Mouse (Mus musculus): Measurements from ENCODE around the gene Rpl35a. TPM values are rescaled to one million over a fixed set of nuclear protein-coding genes. Genes with fewer than 3 reads are reported as not detected.
"Not testable (repeated sequence)": the region's sequence is repeated elsewhere in the genome, so short reads cannot be mapped to it uniquely, and the experiment has no call there.

Gene Rpl35a
- polyA plus RNA-seq, 1 experiment from 2014 or later: 931 TPM

DNA sequence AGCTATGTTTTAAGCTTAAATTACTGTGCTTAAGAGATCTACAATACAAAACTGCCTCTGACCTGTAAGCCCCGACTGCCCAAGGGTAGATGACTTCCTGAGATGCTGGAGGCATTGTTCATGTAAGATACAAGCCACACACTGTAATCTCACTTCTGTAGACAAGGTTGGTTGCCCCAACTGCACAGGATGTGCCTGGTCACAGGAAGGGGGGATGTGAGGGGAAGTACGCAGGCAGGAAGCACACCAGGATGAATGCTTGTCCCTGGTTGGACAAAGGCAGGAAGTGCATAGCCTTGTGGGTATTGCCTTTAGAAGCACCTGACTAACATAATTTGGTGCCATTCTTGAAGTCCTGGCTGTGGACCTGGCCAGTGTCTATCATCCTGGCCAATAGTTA is 13.0 kb upstream of the Rpl35a start:
- Histone ChIP-seq H3K4me1 (ENCODE audit: control insufficient read depth, insufficient read depth, low read length) (no peaks in the 10 kb centered on the region), H3K27me3 (ENCODE audit: control insufficient read depth, insufficient read depth, low read length) (no peaks in the 10 kb centered on the region), H3K9me3 (replicated peaks; ENCODE audit: control insufficient read depth, low read length) (no peaks in the 10 kb centered on the region), H3K27ac (replicated peaks; ENCODE audit: low read depth, low read length) (no peak overlapping the region), H3K36me3 (replicated peaks; ENCODE audit: control insufficient read depth, insufficient read depth, low read depth, low read length) (no peaks in the 10 kb centered on the region), H3K4me3 (ENCODE audit: low read depth, low read length) (no peak overlapping the region), H3K4me2 (ENCODE audit: low read depth, low read length) (no peak overlapping the region), H3K9ac (replicated peaks; ENCODE audit: low read length) (no peak overlapping the region)
- DNase-seq (ENCODE audit: low spot score) (no peak), ATAC-seq (replicated peaks; ENCODE audit: insufficient number of reproducible peaks, low FRiP score, low TSS enrichment, low read depth) (no peak)
- 70% methylated on average over 2 of the region's 2 CpGs for WGBS

DNA sequence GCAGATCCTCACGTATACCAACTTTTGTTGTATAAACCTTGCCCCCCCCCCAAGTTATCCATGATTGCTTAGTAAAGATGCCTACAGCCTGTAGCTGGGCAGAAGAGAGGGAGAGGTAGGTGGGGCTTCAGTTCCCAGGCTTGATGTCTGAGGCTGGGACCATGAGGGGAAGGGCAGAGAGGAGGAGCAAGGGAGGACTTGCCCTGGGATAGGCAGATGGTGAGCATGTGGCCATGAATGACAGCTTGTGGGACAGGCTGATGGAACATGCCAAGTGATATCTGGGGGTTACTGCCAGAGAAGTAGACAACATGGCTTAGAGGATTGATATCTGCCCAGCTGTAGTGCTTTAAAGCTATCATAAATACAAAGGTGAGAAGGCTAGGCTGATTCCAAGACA is 8.2 kb upstream of the Rpl35a start:
- Histone ChIP-seq H3K9ac (replicated peaks; ENCODE audit: low read length) (no peak overlapping the region), H3K4me1 (ENCODE audit: control insufficient read depth, insufficient read depth, low read length) (no peaks in the 10 kb centered on the region), H3K4me3 (ENCODE audit: low read depth, low read length) (no peak overlapping the region), H3K27me3 (ENCODE audit: control insufficient read depth, insufficient read depth, low read length) (no peaks in the 10 kb centered on the region), H3K4me2 (ENCODE audit: low read depth, low read length) (no peak overlapping the region), H3K27ac (replicated peaks; ENCODE audit: low read depth, low read length) (no peak overlapping the region), H3K9me3 (replicated peaks; ENCODE audit: control insufficient read depth, low read length) (no peaks in the 10 kb centered on the region), H3K36me3 (replicated peaks; ENCODE audit: control insufficient read depth, insufficient read depth, low read depth, low read length) (no peaks in the 10 kb centered on the region)
- ATAC-seq (replicated peaks; ENCODE audit: insufficient number of reproducible peaks, low FRiP score, low TSS enrichment, low read depth) (no peak), DNase-seq (ENCODE audit: low spot score) (no peak)
- 89% methylated on average over 1 of the region's 1 CpGs for WGBS

DNA sequence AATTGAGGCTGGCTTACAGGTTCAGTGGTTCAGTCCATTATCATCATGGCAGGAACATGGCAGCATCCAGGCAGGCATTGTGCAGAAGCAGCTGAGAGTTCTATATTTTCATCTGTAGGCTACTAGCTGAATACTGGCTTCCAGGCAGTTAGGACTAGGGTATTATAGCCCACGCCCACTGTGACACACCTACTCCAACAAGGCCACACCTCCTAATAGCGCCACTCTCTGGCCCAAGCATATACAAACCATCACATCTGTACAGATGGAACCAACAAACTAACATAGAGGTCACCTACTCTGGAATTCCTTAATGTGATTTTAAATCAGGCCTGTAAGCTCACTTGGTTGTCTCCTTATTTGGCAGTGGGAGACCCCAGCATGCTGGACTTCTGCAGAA is 7.6 kb upstream of the Rpl35a start:
- Histone ChIP-seq H3K4me2 (ENCODE audit: low read depth, low read length) (no peak overlapping the region), H3K4me1 (ENCODE audit: control insufficient read depth, insufficient read depth, low read length) (no peaks in the 10 kb centered on the region), H3K9ac (replicated peaks; ENCODE audit: low read length) (no peak overlapping the region), H3K36me3 (replicated peaks; ENCODE audit: control insufficient read depth, insufficient read depth, low read depth, low read length) (no peaks in the 10 kb centered on the region), H3K27me3 (ENCODE audit: control insufficient read depth, insufficient read depth, low read length) (no peaks in the 10 kb centered on the region), H3K9me3 (replicated peaks; ENCODE audit: control insufficient read depth, low read length) (no peaks in the 10 kb centered on the region), H3K27ac (replicated peaks; ENCODE audit: low read depth, low read length) (no peak overlapping the region), H3K4me3 (ENCODE audit: low read depth, low read length) (no peak overlapping the region)
- DNase-seq (ENCODE audit: low spot score) (no peak), ATAC-seq (replicated peaks; ENCODE audit: insufficient number of reproducible peaks, low FRiP score, low TSS enrichment, low read depth) (no peak)
- WGBS: 73% methylated on average over 2 of the region's 2 CpGs

DNA sequence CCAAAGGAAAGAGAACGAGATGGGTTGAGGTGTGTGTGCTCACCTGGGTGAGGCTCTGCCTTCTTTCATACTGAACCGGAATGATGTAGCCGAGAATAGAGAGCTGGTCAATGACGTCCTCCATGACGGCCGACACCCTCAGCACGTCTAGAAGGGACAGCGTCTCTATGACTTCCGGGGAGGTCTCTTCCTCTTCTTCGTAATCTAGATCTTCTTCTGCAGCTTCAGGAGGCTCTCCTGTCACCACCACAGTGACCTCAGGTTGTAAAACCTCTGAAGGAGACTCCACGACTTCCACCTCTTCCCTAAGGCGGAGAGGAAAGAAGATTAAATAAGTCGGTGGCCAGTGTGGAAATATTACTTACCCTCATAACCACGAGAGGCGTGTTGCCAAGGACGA is 6.4 kb upstream of the Rpl35a start:
- H3K27ac ChIP-seq (replicated peaks; ENCODE audit: low read depth, low read length): no peak overlapping the region
- no peak for ATAC-seq (replicated peaks; ENCODE audit: insufficient number of reproducible peaks, low FRiP score, low TSS enrichment, low read depth)
- no peaks in the 10 kb centered on the region for H3K4me1 ChIP-seq (ENCODE audit: control insufficient read depth, insufficient read depth, low read length)
- no peak overlapping the region for H3K4me3 ChIP-seq (ENCODE audit: low read depth, low read length)
- H3K4me2 ChIP-seq (ENCODE audit: low read depth, low read length): no peak overlapping the region
- H3K9me3 ChIP-seq (replicated peaks; ENCODE audit: control insufficient read depth, low read length): no peaks in the 10 kb centered on the region
- 91% methylated on average over 16 of the region's 16 CpGs for WGBS
- no peak for DNase-seq (ENCODE audit: low spot score)
- H3K9ac ChIP-seq (replicated peaks; ENCODE audit: low read length): no peak overlapping the region
- no peaks in the 10 kb centered on the region for H3K36me3 ChIP-seq (replicated peaks; ENCODE audit: control insufficient read depth, insufficient read depth, low read depth, low read length)
- no peaks in the 10 kb centered on the region for H3K27me3 ChIP-seq (ENCODE audit: control insufficient read depth, insufficient read depth, low read length)

DNA sequence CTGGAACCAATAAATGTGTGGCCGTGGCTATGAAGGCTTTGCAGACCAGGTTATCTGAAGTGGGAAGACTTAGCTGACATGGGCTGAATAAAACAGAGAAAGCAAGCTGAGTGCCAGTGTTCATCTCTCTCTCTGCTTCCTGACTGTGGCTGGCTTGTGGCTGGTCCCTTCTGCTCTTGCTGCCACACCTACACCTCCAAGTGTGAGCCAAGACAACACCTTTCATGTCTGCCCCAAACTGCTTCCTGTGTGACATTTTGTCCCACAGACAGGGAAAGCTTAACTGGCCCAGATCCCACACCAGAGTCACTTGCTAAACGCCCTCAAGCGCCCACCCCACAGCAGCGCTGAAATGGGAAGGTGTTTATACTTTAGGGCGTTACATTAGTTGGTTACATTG is 3.1 kb upstream of the Rpl35a start:
- no peak overlapping the region for H3K27ac ChIP-seq (replicated peaks; ENCODE audit: low read depth, low read length)
- ATAC-seq (replicated peaks; ENCODE audit: insufficient number of reproducible peaks, low FRiP score, low TSS enrichment, low read depth): no peak
- no peak overlapping the region for H3K4me2 ChIP-seq (ENCODE audit: low read depth, low read length)
- no peak overlapping the region for H3K9ac ChIP-seq (replicated peaks; ENCODE audit: low read length)
- WGBS: 67% methylated on average over 5 of the region's 5 CpGs
- H3K27me3 ChIP-seq (ENCODE audit: control insufficient read depth, insufficient read depth, low read length): no peaks in the 10 kb centered on the region
- no peaks in the 10 kb centered on the region; the same call in 1 of the 2 replicates for H3K4me1 ChIP-seq (ENCODE audit: control insufficient read depth, insufficient read depth, low read length)
- no peak overlapping the region for H3K4me3 ChIP-seq (ENCODE audit: low read depth, low read length)
- no peak for DNase-seq (ENCODE audit: low spot score)
- H3K9me3 ChIP-seq (replicated peaks; ENCODE audit: control insufficient read depth, low read length): no peaks in the 10 kb centered on the region
- H3K36me3 ChIP-seq (replicated peaks; ENCODE audit: control insufficient read depth, insufficient read depth, low read depth, low read length): peaks cover 3% of the 10 kb centered on the region

DNA sequence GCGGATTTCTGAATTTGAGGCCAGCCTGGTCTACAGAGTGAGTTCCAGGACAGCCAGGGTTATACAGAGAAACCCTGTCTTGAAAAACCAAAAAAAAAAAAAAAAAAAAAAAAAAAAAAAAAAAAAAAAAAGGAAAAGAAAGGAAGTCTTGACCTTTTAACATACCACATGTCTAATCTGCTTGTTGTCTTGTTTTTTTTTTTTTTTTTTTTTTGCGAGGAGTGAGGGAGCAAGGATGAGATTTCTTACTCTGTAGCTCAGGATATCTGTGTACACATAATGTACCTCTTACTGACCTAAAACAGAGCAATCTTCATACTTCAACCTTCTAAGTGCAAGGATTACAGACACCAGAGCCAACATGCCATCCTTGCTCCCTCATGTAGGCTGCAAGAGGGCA is 1.3 kb upstream of the Rpl35a start:
- not testable (repeated sequence) for H3K4me1 ChIP-seq (ENCODE audit: control insufficient read depth, insufficient read depth, low read length); H3K9ac ChIP-seq (replicated peaks; ENCODE audit: low read length); DNase-seq (ENCODE audit: low spot score); H3K27me3 ChIP-seq (ENCODE audit: control insufficient read depth, insufficient read depth, low read length); H3K36me3 ChIP-seq (replicated peaks; ENCODE audit: control insufficient read depth, insufficient read depth, low read depth, low read length); ATAC-seq (replicated peaks; ENCODE audit: insufficient number of reproducible peaks, low FRiP score, low TSS enrichment, low read depth); H3K9me3 ChIP-seq (replicated peaks; ENCODE audit: control insufficient read depth, low read length); H3K4me3 ChIP-seq (ENCODE audit: low read depth, low read length); H3K27ac ChIP-seq (replicated peaks; ENCODE audit: low read depth, low read length); H3K4me2 ChIP-seq (ENCODE audit: low read depth, low read length)
- 84% methylated on average over 2 of the region's 2 CpGs for WGBS

DNA sequence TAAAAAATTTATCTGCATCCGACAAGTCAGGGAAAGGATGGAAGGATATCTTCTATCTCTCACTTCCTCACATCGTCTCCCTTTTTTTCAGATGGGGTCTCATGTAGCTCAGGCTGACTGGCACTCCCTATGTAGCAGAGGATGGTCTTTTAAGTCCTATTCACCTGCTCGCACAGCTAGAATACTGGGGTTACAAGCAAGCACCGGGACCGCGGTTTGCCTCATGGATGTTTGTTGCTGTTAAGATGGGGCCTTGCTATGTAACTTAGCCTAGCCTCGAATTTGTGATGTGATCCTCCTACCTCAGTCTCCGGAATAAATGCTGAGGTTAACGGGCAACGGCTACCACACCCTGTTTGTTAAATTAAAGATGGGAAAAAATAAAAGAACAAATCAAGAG is 598 bp upstream of the Rpl35a start:
- Histone ChIP-seq H3K4me3 (ENCODE audit: low read depth, low read length) (peak overlapping the region; percentile 94; the same call in 1 of the 2 replicates), H3K27ac (replicated peaks; ENCODE audit: low read depth, low read length) (no peak overlapping the region), H3K4me1 (ENCODE audit: control insufficient read depth, insufficient read depth, low read length) (no peaks in the 10 kb centered on the region; the same call in 1 of the 2 replicates), H3K9me3 (replicated peaks; ENCODE audit: control insufficient read depth, low read length) (no peaks in the 10 kb centered on the region), H3K4me2 (ENCODE audit: low read depth, low read length) (peak overlapping the region; percentile 19), H3K27me3 (ENCODE audit: control insufficient read depth, insufficient read depth, low read length) (no peaks in the 10 kb centered on the region), H3K36me3 (replicated peaks; ENCODE audit: control insufficient read depth, insufficient read depth, low read depth, low read length) (peaks cover 12% of the 10 kb centered on the region), H3K9ac (replicated peaks; ENCODE audit: low read length) (no peak overlapping the region)
- ATAC-seq (replicated peaks; ENCODE audit: insufficient number of reproducible peaks, low FRiP score, low TSS enrichment, low read depth): peak; percentile 34
- no peak for DNase-seq (ENCODE audit: low spot score)
- 24% methylated on average over 10 of the region's 10 CpGs for WGBS

DNA sequence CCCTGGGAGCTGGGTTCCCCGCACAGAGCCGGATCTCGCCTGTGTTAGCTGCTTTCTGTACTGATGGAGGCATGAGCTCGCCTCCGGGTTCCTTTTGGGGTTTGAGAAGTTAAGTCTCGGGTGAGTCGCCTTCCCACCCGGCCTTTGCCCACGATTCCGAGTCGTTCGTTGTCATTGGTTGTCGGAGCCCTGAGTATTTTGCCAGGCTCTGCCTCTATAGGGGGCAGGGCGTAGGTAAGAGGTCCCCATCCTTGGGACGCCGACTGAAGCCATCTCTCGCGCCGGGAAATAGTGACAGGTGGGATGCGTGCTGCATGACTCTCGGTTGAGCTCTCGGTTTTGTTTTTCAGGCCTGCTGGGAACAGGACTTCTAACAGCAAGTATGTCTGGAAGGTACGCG is 533 bp downstream of the Rpl35a start:
- H3K27me3 ChIP-seq (ENCODE audit: control insufficient read depth, insufficient read depth, low read length): no peaks in the 10 kb centered on the region
- no peak for DNase-seq (ENCODE audit: low spot score)
- peak overlapping the region; percentile 94 for H3K4me3 ChIP-seq (ENCODE audit: low read depth, low read length)
- H3K4me1 ChIP-seq (ENCODE audit: control insufficient read depth, insufficient read depth, low read length): no peaks in the 10 kb centered on the region; the same call in 1 of the 2 replicates
- no peaks in the 10 kb centered on the region for H3K9me3 ChIP-seq (replicated peaks; ENCODE audit: control insufficient read depth, low read length)
- H3K9ac ChIP-seq (replicated peaks; ENCODE audit: low read length): peak overlapping the region; percentile 98
- under 1% methylated on average over 24 of the region's 24 CpGs for WGBS
- peaks cover 12% of the 10 kb centered on the region for H3K36me3 ChIP-seq (replicated peaks; ENCODE audit: control insufficient read depth, insufficient read depth, low read depth, low read length)
- H3K4me2 ChIP-seq (ENCODE audit: low read depth, low read length): peak overlapping the region; percentile 57
- no peak for ATAC-seq (replicated peaks; ENCODE audit: insufficient number of reproducible peaks, low FRiP score, low TSS enrichment, low read depth)
- H3K27ac ChIP-seq (replicated peaks; ENCODE audit: low read depth, low read length): peak overlapping the region; percentile 87
